Mouse (Mus musculus) heart, postnatal 0 days (tissue): Measurements from ENCODE around the gene Ncam1.

Experiments
- CTCF ChIP-seq: IDR thresholded peaks from 2 replicates; pipeline ENCODE4 v1.5.1; 2016; ENCODE audit warnings: antibody characterized with exemption, control low read depth, low read depth
- EP300 ChIP-seq: IDR thresholded peaks from 2 replicates; pipeline ENCODE4 v1.6.1; 2016; ENCODE audit warnings: antibody characterized with exemption, low read depth

DNA sequence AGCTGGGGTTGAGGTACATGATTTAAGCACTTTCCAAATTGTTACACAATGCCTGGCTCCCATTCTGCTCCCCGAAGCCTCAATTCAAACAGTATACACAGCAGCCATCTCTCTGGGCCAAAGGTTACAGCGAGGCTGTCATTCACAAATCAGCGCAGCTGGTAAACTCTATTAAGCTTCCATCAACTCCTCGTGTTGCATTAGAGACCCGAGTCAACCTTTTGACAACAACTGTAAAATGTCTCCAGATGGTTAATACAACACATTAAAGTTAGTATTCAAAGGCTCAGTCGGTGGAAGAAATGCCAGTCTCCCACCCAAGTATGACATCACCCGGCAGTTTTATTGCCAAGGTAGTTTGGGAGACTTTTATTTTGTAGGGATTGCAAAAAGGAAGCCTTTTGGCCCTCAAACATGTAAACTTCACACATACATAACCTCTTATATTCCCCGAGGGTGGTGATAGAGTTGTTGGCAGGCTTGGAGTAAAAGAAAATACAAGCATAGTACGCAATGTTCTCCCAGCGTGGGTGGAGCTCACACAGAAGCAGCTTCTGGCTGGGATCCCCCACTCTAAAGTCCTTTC lies 204.7 kb downstream of the Ncam1 start:
- TF ChIP-seq CTCF (no peak), EP300 (peak; percentile 74; the same call in 1 of the 2 replicates)
